ENCODE assay signal across 20 mouse cellular contexts in genomic region chr14:24228549-24228948, GRCm38 (mm10). TPM values are rescaled to one million over a fixed set of nuclear protein-coding genes. Genes with fewer than 3 reads are reported as not detected.
A peak's percentile ranks its signal among the peaks of the same experiment; 100 is the strongest.
DNase-seq lines count a peak whose midpoint lies in the region; ATAC-seq and TF ChIP-seq lines count a peak whose summit lies in the region.
"Had no signal": no experiment of that assay in that cellular context is flagged by ENCODE, and none has a peak within 500 bp of the region (broad histone marks: within the 10 kb centered on the region; RNA-seq: fewer than 3 reads in every experiment).

No protein-coding gene starts in this region.

- no peak for DNase-seq in heart, postnatal 4 days
- no peak for DNase-seq in spleen, adult 18-20 months
- DNase-seq in urinary bladder, adult 18-20 months (ENCODE audit: low spot score in 2 of 2) = no peak
- DNase-seq in lung, postnatal 4 days = no peak
- DNase-seq: adrenal gland, postnatal 36 days; cerebellum, adult 2 months; cerebellum, postnatal 10 days; gastrocnemius, postnatal 36 days; heart, adult 11 months; heart, postnatal 10 days had no signal

- H3K4me2 ChIP-seq in heart, embryonic 11.5 days = no peak overlapping the region
- H3K4me2 ChIP-seq in intestine, embryonic 15.5 days (replicated peaks) = no peak overlapping the region
- H3K4me2 ChIP-seq: hindbrain, embryonic 13.5 days had no signal

- TF ChIP-seq POLR2A in ES-Bruce4 (IDR thresholded peaks at IDR 0.05; ENCODE audit: insufficient read depth, low read length) = no peak

- H3K4me3 ChIP-seq in heart, embryonic 11.5 days (ENCODE audit: low read depth, low read length) = no peak overlapping the region
- no peak overlapping the region for H3K4me3 ChIP-seq in ES-Bruce4 (ENCODE audit: low read depth, low read length)
- H3K4me3 ChIP-seq in intestine, embryonic 15.5 days (replicated peaks) = no peak overlapping the region
- H3K4me3 ChIP-seq: embryonic facial prominence, embryonic 10.5 days; hindbrain, embryonic 13.5 days had no signal

- no peak for TF ChIP-seq EP300 in ES-Bruce4 (IDR thresholded peaks at IDR 0.05; ENCODE audit: insufficient read depth, low read depth, low read length)

- H3K9ac ChIP-seq in heart, embryonic 11.5 days (ENCODE audit: low read depth, low read length) = no peak overlapping the region
- no peak overlapping the region for H3K9ac ChIP-seq in ES-Bruce4 (ENCODE audit: low read depth, poor library complexity, severe bottlenecking)
- H3K9ac ChIP-seq in intestine, embryonic 15.5 days = no peak overlapping the region
- H3K9ac ChIP-seq: hindbrain, embryonic 13.5 days had no signal

- peaks cover 34% of the 10 kb centered on the region for H3K4me1 ChIP-seq in heart, embryonic 11.5 days (ENCODE audit: control insufficient read depth, insufficient read depth, low read length)
- H3K4me1 ChIP-seq in ES-Bruce4 (ENCODE audit: control insufficient read depth, insufficient read depth, low read length) = peaks cover 8% of the 10 kb centered on the region
- H3K4me1 ChIP-seq in intestine, embryonic 15.5 days (replicated peaks) = peaks cover 11% of the 10 kb centered on the region

- no peaks in the 10 kb centered on the region for H3K36me3 ChIP-seq in heart, embryonic 11.5 days (ENCODE audit: control insufficient read depth, insufficient read depth, low read length)
- no peaks in the 10 kb centered on the region for H3K36me3 ChIP-seq in ES-Bruce4 (ENCODE audit: control insufficient read depth, insufficient read depth, low read length, poor library complexity, severe bottlenecking)
- no peaks in the 10 kb centered on the region for H3K36me3 ChIP-seq in intestine, embryonic 15.5 days
- H3K36me3 ChIP-seq: hindbrain, embryonic 13.5 days had no signal

- no peak for TF ChIP-seq CTCF in ES-Bruce4 (IDR thresholded peaks at IDR 0.05; ENCODE audit: low read depth, low read length)

- H3K27ac ChIP-seq in heart, embryonic 11.5 days (ENCODE audit: low read depth, low read length) = no peak overlapping the region
- peak overlapping the region; percentile 71 for H3K27ac ChIP-seq in ES-Bruce4 (ENCODE audit: insufficient read depth, low read length)
- H3K27ac ChIP-seq in intestine, embryonic 15.5 days = no peak overlapping the region
- H3K27ac ChIP-seq: embryonic facial prominence, embryonic 10.5 days; hindbrain, embryonic 13.5 days; hindbrain, postnatal 0 days had no signal

- 0 out of 2 replicates have a peak, but pooled peaks have one; percentile 47 for ATAC-seq in heart, embryonic 11.5 days (replicated peaks; ENCODE audit: insufficient number of reproducible peaks, low FRiP score, low TSS enrichment)
- peak; percentile 40; the same call in 1 of the 2 replicates for ATAC-seq in intestine, embryonic 15.5 days
- ATAC-seq: activated CD4-positive, CD25-positive, alpha-beta regulatory T cell, adult 4 months; forebrain, embryonic 14.5 days; hindbrain, postnatal 0 days; Patski had no signal

- H3K27me3 ChIP-seq in heart, embryonic 11.5 days (ENCODE audit: control insufficient read depth, insufficient read depth, low read length) = no peaks in the 10 kb centered on the region
- no peaks in the 10 kb centered on the region for H3K27me3 ChIP-seq in ES-Bruce4 (ENCODE audit: control insufficient read depth, insufficient read depth, low read length, poor library complexity, severe bottlenecking)
- H3K27me3 ChIP-seq in intestine, embryonic 15.5 days (replicated peaks) = no peaks in the 10 kb centered on the region
- H3K27me3 ChIP-seq: hindbrain, embryonic 13.5 days; Patski had no signal

- H3K9me3 ChIP-seq in heart, embryonic 11.5 days (replicated peaks; ENCODE audit: control insufficient read depth, low read length) = no peaks in the 10 kb centered on the region
- H3K9me3 ChIP-seq in ES-Bruce4 (replicated peaks; ENCODE audit: control insufficient read depth, insufficient read depth, low read length, poor library complexity, severe bottlenecking) = no peaks in the 10 kb centered on the region
- H3K9me3 ChIP-seq in intestine, embryonic 15.5 days = no peaks in the 10 kb centered on the region
- H3K9me3 ChIP-seq: embryonic facial prominence, embryonic 10.5 days; hindbrain, embryonic 13.5 days had no signal

- WGBS in heart, embryonic 11.5 days (ENCODE audit: insufficient replicate concordance) = 54% methylated on average over 6 of the region's 6 CpGs
- 58% methylated on average over 6 of the region's 6 CpGs for WGBS in intestine, embryonic 15.5 days

RNA-seq across cellular contexts. Expression of gene Dlg5, which starts 17.2 kb away (rescaled TPM):
- polyA plus RNA-seq in heart, embryonic 11.5 days (2014; fragmentation: Nextera tagmentation; extraction: Ambion mirVana) = 16.3 and 17.4 TPM in 2 replicates
- total RNA-seq in heart, postnatal 4 days (2021) = 10 to 100 TPM; 24.5 to 26.6 TPM
- polyA plus RNA-seq in ES-Bruce4 (2011; ENCODE audit: insufficient read depth, insufficient read length, low read depth, missing spikeins) = 37.9 and 40.9 TPM in 2 replicates
- polyA plus RNA-seq in intestine, embryonic 15.5 days (2015; fragmentation: Nextera tagmentation; extraction: Ambion mirVana) = 10.5 and 11.8 TPM in 2 replicates
- total RNA-seq: MEL had no signal
